Mouse (Mus musculus) megakaryocyte, embryonic 14.5 days (primary cell): Measurements from ENCODE around the gene Rbm11.

Experiments used
- FLI1 ChIP-seq: IDR thresholded peaks from 2 replicates; pipeline ENCODE4 v1.6.1; 2012; ENCODE audit warnings: low read length, inconsistent platforms, mixed read lengths
- GATA1 ChIP-seq: IDR thresholded peaks from 3 replicates; pipeline ENCODE4 v1.6.1; 2012; ENCODE audit warnings: mixed read lengths, low read length, inconsistent platforms, borderline replicate concordance

DNA sequence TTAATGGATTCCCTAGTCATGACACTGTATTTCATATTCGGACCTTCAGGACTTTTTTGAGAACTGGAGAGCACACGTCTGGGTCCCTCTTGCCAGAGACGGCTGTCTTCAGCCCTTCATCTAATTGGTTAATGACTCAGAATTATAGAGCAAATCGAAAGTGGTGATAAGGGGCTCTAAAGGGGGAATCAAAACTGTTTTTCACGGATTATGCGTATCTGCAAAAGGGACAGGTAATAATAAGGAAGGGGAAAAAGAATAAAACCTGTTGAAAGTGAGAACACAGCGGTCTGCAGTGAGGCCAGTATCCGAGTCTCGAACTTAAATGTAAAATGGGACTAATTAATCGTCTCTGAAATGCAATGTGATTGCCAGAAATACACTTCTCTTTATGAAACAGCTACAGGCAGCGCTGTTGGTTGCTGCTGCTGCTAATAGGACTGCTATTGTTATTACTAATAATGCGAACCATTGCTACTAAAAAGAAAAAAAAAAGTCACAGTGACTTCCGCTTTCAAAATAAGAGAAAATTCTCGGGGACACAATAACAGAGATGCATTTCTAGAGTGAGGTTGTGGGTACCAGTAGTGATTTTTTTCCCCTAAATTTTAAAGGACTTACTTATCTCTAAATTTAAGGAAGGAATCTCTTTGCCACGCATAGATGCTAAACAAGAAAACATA lies 998 bp downstream of the Rbm11 start:
- TF ChIP-seq GATA1 (no peak), FLI1 (no peak)
